Mouse (Mus musculus): Measurements from ENCODE around the gene Klf11. TPM values are rescaled to one million over a fixed set of nuclear protein-coding genes. Genes with fewer than 3 reads are reported as not detected.

Klf11 gene
- total RNA-seq, 2 experiments from 2014 or later = 4.8 to 6.9 TPM

DNA sequence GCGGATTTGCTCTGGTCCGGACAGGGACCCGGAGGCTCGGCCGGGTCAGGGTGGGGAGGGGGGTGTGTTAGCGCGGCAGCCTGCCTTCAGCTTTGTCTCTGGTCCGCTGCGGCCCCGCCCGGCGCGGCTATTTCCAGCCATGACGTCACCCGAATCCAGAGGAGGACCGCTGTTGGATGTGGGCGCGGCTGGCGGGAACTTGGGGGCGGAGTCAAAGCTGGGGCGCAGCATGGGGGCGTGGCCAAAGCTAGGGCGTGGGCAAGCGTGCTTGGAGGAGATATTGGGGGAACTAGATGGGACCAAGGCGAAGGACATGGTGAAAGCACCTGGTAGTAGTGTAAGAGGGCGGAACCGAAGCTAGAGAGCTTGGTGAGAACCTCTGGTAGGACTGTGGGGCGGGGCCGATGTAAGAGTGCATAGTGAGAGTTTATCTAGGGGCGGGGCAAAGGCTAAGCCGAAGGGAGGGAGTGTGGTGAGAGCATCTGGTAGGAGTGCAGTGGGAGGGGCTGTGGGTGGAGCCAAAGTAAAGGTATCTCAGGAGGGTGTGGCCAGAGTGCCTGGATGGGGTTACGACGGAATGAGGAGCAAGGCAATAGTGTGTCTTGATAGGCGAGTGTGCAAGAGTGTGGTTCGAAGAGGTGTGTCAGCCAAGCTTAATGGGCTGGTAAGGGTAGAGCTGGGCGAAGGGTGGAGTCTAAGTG lies 718 bp downstream of the Klf11 start:
- DNase-seq = peak; percentile 95

DNA sequence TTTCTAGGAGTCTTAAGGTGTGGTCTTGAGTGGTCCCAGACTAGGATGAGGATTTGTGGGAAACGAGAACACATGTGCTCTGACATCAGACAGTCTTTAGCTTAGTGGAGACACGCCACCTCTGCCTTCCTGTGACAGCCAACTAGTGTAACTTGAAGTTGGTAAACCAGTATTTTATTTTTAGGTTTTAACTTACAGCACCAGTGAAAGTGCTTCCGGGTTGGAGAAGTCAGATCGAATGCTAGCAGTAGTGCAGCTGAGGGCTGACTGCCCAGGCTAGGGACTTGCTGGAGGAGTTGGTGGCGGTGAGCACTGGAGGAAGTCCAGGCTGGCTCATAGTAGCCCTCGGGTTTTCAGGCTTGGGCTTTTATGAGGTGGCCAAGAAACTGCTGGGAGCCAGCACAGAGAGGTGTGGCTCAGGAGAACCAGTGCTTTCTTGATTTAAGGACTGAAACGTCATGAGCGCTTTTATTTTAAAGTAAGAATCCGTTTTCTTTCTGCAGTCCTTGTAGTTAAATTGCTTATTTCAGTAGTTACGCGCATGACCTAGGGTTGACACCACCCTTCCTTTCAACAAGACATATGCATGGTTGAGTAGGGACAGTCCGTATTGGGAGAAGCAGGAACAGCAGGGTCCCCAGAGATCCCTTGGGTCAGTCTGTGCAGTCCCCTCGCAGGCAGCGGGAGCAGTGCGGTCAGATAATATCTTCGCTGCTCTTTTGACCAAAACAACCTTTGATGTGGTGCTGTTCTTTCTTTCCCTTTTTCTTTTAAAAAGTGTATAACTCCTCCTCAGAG lies 3.2 kb downstream of the Klf11 start:
- no peak for DNase-seq

DNA sequence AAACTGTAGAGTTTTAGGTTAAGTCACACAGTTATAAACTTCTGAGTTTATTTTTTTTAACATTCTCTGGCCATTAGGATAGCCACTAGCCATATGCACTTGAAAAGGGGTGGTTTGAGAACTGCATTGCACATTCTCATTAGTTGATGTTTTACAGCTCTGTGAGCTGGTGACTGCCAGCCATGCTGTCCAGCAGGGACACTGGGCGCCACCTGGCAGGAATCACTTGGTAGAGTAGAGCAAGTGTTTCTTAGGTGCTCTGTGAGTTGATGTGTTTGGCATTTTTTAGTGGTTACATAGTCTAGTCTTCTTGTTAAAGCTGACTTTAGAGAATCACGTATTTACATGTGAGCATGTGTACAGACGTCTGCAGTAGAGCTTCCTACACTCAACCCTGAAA lies 5.4 kb downstream of the Klf11 start:
- DNase-seq = no peak

DNA sequence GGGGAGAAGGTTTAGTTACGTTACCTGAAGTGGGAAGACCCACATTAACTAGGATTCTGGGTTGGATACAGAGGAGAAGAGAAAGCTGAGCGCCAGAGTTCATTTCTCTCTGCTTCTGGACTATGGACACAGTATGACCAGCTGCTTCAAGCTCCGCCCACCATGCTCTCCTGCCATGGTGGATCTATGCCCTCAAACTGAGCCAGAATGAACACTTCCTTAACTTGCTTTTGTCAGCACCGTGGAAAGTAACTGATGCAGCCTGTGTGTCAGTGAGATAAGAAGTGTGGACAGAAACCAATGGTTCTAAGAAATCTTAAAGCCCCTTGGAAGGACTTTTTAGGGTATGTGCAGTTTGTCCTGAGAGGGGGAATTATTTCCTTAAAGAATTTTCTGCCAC lies 7.9 kb downstream of the Klf11 start:
- DNase-seq = no peak

DNA sequence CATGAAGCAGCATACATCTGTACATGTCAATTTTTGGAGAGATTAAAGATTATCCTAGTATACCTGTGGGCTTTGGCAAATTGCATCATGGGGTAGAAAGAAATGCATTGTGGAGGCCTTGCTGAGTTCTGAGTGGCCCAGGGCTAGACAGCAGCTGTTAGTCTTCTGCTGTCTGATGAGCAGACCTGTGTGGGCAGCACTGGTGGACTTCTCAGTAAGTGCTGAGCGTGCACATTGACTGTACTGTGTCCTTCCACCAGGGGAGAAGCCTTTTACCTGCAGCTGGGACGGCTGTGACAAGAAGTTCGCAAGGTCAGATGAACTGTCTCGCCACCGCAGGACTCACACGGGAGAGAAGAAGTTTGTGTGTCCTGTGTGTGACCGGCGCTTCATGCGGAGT lies 8.8 kb downstream of the Klf11 start:
- no peak for DNase-seq

DNA sequence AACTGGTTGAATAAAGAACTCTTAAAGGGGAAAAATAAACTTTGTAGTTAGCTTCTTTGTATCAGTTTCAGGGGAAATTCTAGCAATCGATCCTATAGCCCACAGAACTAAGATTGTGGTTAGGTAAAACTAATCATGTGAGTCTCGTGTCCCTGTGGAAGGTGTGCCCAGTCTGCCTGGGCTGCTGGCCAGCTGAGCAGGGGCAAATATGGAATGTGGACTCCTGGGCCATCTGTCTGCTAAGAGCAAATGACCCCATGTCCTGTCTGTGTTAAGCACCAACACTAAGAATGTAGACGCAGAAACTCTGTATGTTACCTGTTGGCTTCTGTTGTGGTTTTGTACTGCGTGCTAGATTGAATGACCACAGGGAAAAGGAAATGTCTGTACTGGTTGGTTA lies 10.0 kb downstream of the Klf11 start:
- DNase-seq = no peak

DNA sequence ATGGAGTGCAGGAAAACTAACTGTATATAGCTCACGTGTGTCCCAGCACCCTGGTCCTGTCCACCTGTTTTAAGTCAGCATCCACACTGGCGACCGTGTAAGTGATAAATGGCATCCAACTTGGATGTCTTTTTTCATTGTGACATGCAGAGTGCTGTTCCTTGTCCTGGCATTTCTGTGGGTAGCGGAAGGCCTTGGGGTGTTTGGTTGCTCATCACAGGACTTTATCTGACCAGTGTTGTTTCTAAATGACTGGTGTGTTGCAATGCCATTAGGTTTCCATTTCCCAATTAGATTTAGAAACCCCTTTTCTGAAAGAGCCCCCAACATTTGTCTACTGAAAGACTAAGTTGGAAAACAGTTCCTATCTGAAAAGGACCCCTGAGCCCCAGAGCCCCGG lies 11.1 kb downstream of the Klf11 start:
- DNase-seq = no peak

DNA sequence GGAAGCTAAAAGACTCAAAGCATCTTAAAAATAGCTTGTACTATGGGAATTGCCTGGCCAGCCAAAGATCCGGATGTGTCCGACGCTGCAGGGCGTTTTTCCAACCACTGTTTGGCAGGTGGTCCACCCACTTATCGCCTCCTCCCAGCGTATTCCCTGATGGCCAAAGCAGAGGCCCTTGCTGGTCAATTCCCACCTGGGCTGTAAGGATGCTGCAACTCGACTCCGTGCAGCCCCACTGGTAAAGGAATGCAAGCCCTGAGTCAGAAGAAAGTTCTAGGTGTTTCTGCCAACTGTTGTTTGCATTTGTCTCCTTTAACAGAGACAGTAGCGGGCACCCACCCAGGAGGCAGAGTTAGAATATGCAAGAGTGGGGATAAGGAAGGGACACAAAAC lies 29.0 kb downstream of the Klf11 start:
- DNase-seq = peak; percentile 81

DNA sequence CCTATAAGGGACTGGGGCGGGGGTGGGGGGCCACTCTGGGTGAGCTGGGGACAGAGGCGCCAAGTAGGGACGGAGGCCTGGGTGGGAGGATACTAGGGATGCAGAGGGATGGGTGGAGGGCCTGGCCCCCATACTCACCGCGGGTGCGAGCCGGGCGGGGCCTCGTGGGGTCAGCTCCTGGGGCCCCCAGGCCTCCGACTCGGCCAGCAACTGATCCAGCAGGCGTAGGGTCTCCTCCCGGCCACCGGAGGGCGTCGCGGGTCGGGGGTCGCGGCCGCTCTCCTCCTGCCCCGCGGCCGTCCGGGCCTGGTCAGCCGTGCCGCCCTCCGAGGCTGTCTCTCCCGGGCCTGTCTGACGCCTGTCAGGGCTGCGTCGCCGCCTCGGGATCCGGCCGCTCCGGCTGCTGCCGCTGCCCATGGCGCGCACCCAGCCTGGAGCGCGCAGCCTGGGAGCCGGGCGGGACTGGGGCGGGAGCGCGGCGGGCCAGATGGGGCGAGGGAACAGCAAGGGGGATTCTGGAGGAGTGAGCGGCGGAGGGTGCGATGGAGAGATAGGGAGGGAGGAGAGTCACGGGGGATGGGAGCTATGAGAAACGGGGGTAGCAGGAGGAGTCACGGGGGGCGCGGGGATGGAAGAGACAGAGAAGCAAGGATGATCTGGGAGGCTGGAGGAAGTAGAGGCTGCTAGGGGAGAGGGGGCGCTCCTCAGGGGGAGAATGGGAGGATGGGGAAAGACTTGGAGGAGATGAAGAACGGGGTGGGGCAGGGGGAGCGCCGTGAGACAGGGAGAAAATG lies 29.6 kb downstream of the Klf11 start:
- DNase-seq = peak; percentile 46

DNA sequence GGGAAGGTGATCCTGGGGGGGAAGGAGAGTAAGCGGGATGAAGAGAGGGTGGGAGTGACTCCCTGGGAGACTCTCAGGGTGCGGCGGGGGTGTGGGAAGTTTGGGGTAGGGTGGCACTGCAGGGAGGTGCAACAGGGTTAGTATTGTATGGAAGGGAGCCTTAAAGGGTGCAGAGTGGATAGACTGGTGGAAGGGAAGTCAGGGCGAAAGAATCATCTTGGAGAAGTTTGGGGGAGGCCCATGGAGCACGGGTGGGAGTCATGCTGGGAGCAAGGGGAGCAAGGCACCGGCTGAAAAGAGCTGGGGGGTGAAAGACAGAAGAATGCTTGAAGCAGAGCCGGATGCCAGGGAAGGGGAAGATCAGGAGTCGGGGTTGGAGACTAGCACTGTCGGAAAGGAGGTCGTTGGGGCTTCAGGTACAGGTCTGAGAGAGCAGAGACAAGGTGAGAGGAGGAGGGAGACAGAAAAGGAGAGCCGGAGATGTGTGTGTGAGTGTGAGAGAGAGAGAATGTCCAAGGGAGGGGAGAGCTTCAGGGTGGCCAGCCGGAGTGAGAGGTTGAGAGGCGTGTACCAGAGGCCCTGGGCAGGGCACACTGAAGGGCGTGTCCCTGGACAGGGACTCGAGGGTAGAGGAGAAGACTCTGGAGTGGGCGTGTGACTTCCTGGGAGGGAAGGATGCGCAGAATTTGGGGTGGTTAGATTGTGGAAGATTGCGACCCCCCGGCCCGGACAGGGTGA lies 30.4 kb downstream of the Klf11 start, which contains the start of gene Cys1:
Gene Cys1, minus strand, starts transcription at position 528 of the 738 bp plus-strand sequence.
- peak; percentile 55 for DNase-seq

DNA sequence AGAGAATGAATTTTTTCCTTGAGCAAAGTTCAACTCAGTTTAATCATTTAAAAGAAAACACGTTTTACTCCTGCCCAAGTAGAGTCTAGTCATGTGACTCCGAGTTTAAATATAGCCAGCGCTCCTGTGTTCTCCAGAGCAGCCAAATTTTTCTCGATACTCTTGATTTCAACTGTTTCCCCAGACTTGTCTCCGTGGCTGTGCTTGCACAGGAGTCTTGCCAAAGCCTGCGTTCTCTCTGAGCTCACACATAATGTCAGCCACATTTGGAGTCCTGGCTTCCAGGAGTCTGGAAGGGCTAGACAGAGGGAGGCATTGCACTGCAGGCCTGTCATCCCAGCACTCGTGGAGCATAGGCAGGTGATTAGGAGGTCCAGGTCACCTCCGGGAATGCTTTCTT lies 31.5 kb downstream of the Klf11 start:
- peak; percentile 69 for DNase-seq

DNA sequence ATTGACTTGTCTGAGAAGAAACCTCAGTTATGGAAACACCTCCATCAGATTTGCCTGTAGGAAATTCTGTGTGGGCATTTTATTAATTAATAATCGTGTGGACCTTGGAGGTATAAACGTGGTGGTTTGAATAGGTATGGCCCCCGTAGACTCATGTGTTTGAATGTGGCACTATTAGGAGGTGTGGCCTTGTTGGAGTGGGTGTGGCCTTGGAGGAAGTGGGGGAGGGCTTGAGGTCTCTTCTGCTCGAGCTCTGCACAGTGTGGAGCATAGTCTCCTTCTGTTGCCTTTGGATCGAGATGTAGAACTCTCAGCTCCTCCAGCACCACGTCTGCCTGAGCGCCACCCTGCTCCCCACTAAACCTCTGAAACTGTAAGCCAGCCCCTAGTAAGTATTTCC lies 32.4 kb downstream of the Klf11 start:
- DNase-seq = no peak

DNA sequence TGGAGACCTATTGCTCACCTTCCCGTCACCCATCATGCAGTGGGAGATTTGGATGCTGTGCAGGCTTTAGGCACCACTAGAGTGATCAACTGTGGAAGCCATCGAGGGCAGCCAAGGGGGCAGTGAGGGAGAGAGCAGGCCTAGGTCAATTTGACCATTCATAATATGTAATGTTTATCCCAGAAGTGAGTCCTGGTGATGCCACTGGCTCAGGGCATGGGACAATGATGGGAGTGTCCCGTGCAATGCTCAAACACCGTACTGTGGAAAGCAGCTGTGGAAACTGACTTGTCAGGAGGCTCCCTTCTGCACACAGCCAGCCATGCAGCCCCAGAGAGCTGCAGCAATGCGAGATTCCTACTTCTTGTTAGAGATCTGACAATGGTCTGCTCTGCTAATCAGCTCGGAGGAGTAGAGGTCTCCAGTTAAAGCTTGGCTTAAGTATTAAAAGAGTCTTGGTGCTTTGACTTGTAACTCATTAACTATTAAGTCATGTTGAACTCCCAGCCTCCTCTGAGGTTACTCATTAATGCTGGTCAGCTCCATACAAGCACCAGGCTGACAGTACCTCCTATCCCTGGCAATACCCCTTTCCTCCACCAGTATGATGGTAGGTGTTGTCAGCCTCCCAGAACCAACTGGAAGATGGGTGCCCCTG lies 35.1 kb downstream of the Klf11 start:
- no peak for DNase-seq

DNA sequence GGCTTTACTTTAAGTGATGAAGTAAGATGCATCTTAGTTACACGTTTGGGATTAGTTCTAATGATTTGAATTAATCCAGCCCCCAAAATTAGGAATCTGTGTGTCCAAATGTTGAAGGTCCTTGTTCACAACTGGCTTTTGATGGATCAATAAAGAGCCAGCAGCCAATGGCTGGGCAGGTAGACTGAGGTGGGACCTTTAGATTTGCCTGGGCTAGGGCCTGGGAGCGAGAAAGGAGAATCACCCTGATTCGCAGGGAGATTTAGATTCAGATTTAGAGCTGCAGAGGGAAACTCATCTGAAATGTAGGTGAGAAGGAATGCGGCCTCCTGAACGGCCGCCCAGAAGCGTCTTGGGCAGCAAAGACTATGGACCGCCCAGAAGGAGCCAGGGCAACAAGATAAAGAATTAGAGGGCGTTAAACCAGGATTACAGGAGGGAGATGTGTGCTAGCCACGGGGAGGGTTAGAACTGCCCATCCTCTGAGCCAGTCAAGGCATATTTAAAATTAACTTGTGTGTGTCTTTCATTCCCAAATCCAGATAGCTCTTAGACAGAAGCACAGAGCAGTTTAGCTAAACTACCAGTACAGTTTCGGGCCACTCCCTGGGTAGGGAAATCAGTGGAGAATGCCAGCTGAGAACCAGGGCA lies 35.7 kb downstream of the Klf11 start:
- DNase-seq = no peak

DNA sequence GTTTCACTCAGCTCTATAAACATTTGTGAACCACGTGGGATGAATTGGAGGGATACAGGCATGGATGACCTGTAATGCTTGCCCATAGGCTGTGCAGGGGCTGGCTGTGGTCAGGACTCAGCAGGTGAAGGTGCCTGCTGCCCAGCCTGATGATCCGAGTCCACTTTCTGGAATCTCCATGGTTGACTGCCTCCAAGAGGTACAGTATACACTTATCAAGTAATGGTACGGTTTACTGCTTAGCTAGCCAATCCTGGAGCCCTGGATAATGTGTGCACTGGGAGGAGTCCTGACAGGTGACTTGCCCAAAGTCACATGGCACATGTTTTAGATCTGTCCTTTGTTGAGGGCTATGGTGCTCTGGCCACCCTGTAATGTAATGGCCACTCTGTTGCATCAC lies 39.3 kb downstream of the Klf11 start:
- no peak for DNase-seq

DNA sequence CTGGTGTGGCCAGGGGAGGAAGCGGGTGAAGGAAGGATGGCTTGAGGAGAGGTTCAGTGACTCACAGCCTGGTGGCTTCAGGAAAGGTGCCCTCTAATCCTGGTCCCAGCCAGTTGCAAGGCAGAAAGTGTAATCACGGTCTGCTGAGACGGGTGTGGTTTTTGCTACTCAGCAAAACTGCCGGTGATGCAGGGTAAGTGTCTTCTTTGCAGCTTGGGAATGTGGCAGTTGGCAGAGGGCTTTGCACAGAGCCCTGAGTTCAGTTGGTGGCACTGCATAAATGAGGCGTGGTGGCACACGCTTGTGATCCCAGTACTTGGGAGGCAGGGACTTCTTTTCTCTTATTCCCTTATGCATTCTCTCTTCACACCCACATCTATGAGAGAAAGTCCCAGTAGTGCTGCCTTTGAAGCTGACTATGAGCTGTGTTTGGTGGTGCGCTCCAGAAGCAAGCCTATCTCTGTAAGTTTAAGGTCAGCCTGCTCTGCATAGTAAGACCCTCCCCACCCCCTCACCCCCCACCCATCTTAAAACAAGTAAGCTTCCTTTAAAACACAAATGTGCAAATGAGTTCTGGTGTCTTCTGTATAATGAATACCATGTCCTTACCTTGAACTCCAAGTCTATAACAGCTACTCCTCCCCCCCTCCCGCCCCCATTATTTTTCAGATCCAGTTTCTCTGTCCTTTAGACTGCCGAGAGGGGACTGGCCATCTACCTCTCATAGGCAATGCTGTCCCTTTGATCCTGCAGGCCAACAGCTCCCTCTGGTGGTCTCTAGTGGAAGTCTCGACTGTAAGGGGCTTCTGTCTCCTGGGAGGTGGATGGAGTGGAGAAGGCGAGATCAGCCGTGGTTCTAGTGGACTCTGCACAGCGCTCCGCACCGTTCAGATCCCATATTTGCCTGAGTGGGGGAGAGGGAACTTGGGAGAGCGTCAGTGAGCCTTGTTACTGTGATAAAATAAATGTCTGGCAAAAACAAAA lies 45.7 kb downstream of the Klf11 start:
- peak; percentile 65 for DNase-seq

DNA sequence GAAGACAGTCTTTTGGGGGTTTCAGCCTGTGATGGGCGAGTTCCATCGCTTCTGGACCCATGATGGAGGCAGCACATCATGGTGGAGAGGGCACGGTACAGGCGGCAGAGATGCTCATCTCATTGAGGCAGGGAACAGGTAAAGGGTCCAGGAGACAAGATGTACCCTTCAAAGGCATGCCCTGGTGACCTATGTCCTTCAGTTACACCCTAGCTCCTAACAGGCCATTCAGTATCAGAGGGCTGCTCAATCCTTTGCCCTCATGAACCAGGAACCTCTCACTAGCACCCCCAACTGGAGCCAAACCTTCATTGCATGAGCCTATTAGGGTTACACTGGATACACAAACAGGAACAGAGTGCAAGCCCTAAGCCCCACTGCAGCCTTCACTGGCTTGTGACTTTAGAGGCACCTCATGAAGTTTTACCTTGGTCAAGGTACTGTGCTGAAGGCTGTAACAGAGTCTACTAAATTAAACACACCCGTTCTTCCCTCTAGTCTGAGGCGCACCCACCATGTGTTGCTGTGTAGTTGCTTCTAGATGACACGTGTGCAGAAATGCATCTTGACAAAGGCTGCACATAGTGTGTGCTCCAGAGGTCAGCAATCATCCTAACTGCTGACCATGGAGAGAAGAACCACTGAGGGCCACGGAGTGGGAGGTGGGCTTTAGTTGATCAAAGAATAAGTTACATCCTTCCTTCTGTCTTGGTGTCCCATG lies 46.6 kb downstream of the Klf11 start:
- DNase-seq = no peak

DNA sequence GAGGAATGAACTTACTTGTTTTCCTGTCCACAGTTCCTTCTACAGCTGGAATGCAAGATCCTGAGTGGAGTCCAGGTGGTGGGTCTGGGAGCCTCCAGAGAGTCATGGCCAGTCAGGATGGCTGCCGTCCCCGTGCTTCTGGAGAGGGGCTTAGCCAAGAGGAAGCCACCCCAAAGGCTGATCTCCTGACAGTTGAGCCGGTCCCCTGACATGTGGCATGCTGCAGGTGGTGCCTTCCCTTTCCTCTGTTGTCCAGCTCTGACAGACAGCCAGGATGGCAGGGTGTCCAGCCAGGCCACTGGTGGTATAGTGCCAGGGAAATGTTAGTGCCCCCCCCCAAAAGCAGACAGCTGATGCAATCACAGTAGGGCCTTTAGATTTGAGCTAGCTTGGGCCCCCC lies 47.4 kb downstream of the Klf11 start:
- no peak for DNase-seq

DNA sequence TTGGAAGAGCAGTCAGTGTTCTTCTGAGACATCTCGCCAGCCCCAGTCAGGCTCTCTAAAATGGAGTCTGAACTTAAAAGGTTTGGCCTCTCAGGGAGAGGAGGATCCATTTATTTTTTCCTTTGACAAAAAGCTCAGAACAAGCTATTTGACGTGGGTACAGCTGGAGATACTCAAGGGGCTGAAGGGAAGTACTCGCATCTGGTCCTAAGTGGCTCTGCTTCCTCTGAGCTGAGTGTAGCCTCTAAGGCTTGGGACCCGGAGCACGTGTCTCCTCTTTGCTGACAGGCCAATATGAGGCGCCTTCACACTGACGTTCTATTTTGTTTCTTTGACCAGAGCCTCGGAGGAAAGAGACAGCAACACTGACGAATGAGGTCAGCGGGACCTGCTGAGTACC lies 48.5 kb downstream of the Klf11 start:
- no peak for DNase-seq
